In genomic region chr19:46318586-46319378, GRCm38 (mm10) we compare ENCODE assay signal across 8 mouse cellular contexts. TPM values are rescaled to one million over a fixed set of nuclear protein-coding genes. Genes with fewer than 3 reads are reported as not detected.
DNase-seq lines count a peak whose midpoint lies in the region; ATAC-seq lines count a peak whose summit lies in the region.

No protein-coding gene starts in this region.

- H3K36me3 ChIP-seq in midbrain, embryonic 12.5 days: no peaks in the 10 kb centered on the region

- 0 out of 2 replicates have a peak overlapping the region, but pooled peaks have one; percentile 5 for H3K27ac ChIP-seq in midbrain, embryonic 12.5 days (replicated peaks)

- peaks cover 54% of the 10 kb centered on the region for H3K4me1 ChIP-seq in midbrain, embryonic 12.5 days

- WGBS in midbrain, embryonic 12.5 days: 13% methylated on average over 16 of the region's 16 CpGs

- H3K4me3 ChIP-seq in midbrain, embryonic 12.5 days: peak overlapping the region; percentile 46

- peaks cover 91% of the 10 kb centered on the region for H3K27me3 ChIP-seq in midbrain, embryonic 12.5 days

- intact Hi-C loops in left cerebral cortex, postnatal 14 days (cut with DNase I): no loop called here

- no peak overlapping the region for H3K9ac ChIP-seq in midbrain, embryonic 12.5 days (replicated peaks)

- peak overlapping the region; percentile 64 for H3K4me2 ChIP-seq in midbrain, embryonic 12.5 days (replicated peaks)

- H3K9me3 ChIP-seq in midbrain, embryonic 12.5 days: no peaks in the 10 kb centered on the region

- no peak for ATAC-seq in midbrain, embryonic 12.5 days (ENCODE audit: low FRiP score, low read depth)

- peak; percentile 70 for DNase-seq in embryo, embryonic 10 days (ENCODE audit: low spot score)
- DNase-seq in embryo, embryonic 9.5 days (ENCODE audit: extremely low spot score): no peak
- DNase-seq in cerebellum, adult 18-20 months: peak; percentile 71 to 74
- peak; percentile 91 to 97 for DNase-seq in frontal cortex, adult 2 months (ENCODE audit: extremely low spot score in 1 of 2, low spot score in 1 of 2)
- peak; percentile 43 for DNase-seq in induced T-regulatory cell, adult 2 months (ENCODE audit: low read depth)
- peak; percentile 92 to 97 for DNase-seq in left cerebral cortex, postnatal 14 days (ENCODE audit: low spot score in 2 of 2)
- peak; percentile 49 for DNase-seq in urinary bladder, adult 2 months (ENCODE audit: low spot score)

RNA-seq across cellular contexts. Expression of gene Psd, which starts 8.2 kb away (rescaled TPM):
- polyA plus RNA-seq in frontal cortex, adult 2 months (2012; rRNA removed): 653 and 659 TPM in 2 replicates
- 100 to 1,000 TPM; 580 to 627 TPM for total RNA-seq in left cerebral cortex, postnatal 14 days (2021)
- 31.4 and 31.9 TPM in 2 replicates for polyA plus RNA-seq in midbrain, embryonic 12.5 days (2016; fragmentation: Nextera tagmentation; extraction: Ambion mirVana)
- polyA plus RNA-seq in urinary bladder, adult 2 months (2012; rRNA removed): 156 and 191 TPM in 2 replicates

RNA-seq across cellular contexts. Expression of gene Fbxl15, which starts 9.2 kb away (rescaled TPM):
- polyA plus RNA-seq in frontal cortex, adult 2 months (2012; rRNA removed): 33.2 and 36.5 TPM in 2 replicates
- total RNA-seq in left cerebral cortex, postnatal 14 days (2021): 10 to 100 TPM; 26.4 to 50.4 TPM
- polyA plus RNA-seq in midbrain, embryonic 12.5 days (2016; fragmentation: Nextera tagmentation; extraction: Ambion mirVana): 27.6 and 32.6 TPM in 2 replicates
- 11.0 and 11.7 TPM in 2 replicates for polyA plus RNA-seq in urinary bladder, adult 2 months (2012; rRNA removed)

RNA-seq across cellular contexts. Expression of gene Nfkb2, which starts 14.7 kb away (rescaled TPM):
- polyA plus RNA-seq in frontal cortex, adult 2 months (2012; rRNA removed): 2.9 and 3.1 TPM in 2 replicates
- 1 to 10 TPM; 1.8 to 2.8 TPM for total RNA-seq in left cerebral cortex, postnatal 14 days (2021)
- polyA plus RNA-seq in midbrain, embryonic 12.5 days (2016; fragmentation: Nextera tagmentation; extraction: Ambion mirVana): 3.6 and 4.2 TPM in 2 replicates
- polyA plus RNA-seq in urinary bladder, adult 2 months (2012; rRNA removed): 23.0 and 24.7 TPM in 2 replicates

RNA-seq across cellular contexts. Expression of gene Cuedc2, which starts 19.7 kb away (rescaled TPM):
- 226 and 229 TPM in 2 replicates for polyA plus RNA-seq in frontal cortex, adult 2 months (2012; rRNA removed)
- 100 to 1,000 TPM; 186 to 274 TPM for total RNA-seq in left cerebral cortex, postnatal 14 days (2021)
- 228 and 237 TPM in 2 replicates for polyA plus RNA-seq in midbrain, embryonic 12.5 days (2016; fragmentation: Nextera tagmentation; extraction: Ambion mirVana)
- 114 and 120 TPM in 2 replicates for polyA plus RNA-seq in urinary bladder, adult 2 months (2012; rRNA removed)

RNA-seq across cellular contexts. Expression of gene Mfsd13a, which starts 22.1 kb away (rescaled TPM):
- 30.4 and 39.6 TPM in 2 replicates for polyA plus RNA-seq in frontal cortex, adult 2 months (2012; rRNA removed)
- 10 to 100 TPM; 28.7 to 47.5 TPM for total RNA-seq in left cerebral cortex, postnatal 14 days (2021)
- 6.5 and 7.1 TPM in 2 replicates for polyA plus RNA-seq in midbrain, embryonic 12.5 days (2016; fragmentation: Nextera tagmentation; extraction: Ambion mirVana)
- polyA plus RNA-seq in urinary bladder, adult 2 months (2012; rRNA removed): 4.8 and 5.2 TPM in 2 replicates
